Mouse (Mus musculus): Measurements from ENCODE around the gene Spata31d1d. TPM values are rescaled to one million over a fixed set of nuclear protein-coding genes. Genes with fewer than 3 reads are reported as not detected.
"Not testable (repeated sequence)": the region's sequence is repeated elsewhere in the genome, so short reads cannot be mapped to it uniquely, and the experiment has no call there.

Gene Spata31d1d
- total RNA-seq, 4 experiments from 2014 or later, result not detected

DNA sequence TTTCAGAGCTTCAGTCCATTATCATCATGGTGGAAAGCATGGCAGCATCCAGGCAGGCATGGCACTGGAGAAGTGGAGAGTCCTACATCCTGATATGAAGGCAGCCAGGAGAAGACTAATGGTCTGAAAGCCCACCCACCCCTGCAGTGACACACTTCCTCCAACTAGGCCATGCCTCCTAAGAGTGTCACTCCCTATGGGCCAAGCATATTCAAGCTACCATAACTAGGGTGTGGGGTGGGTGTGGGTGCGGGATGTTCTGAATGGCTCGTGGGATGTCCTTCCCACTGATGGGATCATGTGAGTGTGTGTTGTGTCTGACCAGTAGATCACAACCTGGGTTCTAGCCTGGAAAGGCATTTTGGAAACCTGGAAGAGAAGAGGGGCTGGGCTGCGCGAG, 2.4 kb upstream of the Spata31d1d start:
- no peak for DNase-seq (ENCODE audit: low spot score in 2 of 2)

DNA sequence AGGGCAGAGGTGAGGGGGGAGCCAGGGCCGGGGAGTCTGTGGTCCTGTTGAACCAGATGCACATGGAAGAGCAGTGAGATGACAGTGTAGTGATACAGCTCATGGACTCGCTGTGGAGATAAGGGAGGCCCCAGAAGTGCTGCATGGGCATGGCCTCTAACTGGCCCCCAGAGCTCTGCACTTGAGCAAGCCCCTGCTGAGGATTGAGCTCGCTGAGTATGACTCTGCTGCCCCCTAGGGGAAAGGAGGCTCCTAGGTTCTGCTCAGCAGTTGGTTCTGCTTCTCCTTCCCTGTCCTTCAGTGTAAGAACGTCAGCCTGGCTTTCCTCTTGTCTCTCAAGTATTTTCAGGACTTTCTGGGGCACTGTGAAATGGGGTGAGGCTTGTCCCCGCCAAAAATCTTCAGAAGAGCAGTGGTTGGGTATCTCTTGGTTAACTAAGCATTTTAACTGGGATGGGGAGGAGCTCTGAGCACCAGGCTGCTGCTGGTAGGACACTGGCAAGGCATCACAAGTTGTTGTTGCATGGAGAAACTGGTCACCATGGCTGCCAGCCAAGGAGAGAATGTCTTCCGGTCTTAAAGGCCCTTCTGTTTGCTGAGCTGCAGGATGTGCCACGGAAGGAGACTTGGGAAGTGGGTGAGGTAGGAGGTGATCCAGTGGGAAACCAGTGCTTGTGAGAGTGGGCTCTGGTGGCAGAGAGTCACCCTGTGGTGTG, 3.0 kb downstream of the Spata31d1d start:
- peak; percentile 69 to 89 for DNase-seq (ENCODE audit: low spot score in 2 of 2)

DNA sequence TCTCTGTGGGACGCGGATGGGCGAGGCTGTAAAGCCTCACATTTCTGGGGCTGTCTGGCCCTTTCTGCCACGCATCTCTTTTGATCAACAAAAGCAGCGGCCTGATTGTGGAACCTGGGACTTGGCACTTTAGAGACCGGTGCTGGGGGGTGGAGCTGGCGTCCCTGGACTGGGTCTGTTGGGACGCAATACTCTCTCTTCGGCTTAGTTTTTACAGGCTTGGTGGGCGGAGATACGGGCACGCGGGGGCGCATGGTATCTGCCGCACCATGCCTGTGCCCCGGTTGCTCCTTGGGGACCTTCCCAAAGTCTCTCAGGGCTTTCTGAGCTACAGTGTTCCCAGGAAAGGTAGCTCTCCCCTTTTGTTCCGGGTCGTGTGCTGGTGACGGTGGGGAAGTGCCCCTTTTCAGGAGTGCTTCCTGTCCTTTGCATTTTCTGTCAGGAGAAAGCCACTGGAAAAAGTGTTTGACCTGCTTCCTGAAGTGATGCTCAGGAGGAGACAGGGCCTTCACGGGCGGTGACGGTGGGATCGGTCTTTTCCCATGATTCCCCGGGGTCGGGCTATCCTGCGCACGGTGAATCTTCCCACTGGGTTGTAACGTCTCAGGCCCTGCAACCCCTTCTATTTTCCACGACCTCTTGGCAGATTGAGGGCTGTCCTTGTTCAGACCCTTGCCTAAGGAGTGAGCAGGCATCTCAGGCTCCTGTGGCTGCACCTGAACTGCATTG, 5.2 kb downstream of the Spata31d1d start:
- no peak for DNase-seq (ENCODE audit: low spot score in 2 of 2)

DNA sequence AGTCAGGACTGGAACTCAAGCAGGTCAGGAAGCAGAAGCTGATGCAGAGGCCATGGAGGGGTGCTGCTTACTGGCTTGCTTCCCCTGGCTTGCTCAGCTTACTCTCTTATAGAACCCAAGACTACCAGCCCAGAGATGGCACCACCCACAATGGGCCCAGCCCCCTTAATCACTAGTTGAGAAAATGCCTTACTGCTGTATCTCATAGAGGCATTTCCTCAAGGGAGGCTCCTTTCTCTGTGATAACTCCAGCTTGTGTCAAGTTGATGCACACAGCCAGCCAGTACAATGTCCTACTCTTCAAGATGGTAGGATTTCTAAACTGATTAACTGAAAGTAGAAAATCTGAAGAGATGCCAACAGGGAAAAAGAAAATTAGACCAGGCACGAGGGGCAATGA, 9.5 kb downstream of the Spata31d1d start:
- DNase-seq (ENCODE audit: low spot score in 2 of 2), result not testable (repeated sequence)

DNA sequence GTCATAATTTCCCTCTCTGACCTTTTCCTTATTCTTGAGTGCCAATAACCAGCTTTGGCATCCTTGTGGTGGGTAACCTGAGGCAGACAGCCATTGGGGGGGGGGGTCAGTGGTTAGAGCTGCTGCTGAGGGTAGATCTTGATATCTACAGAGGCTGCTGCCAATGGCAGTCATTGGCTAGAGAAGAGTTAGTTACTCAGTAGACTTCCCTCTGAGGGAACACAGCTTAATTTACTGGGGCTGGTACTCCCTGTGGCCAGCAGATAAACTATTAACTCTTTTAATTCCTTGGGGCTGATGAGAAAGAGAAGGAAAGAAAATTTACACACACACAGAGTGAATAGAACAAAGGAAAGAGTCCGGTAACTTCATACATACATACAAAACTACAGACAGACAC, 12.1 kb downstream of the Spata31d1d start:
- DNase-seq (ENCODE audit: low spot score in 2 of 2), result no peak

DNA sequence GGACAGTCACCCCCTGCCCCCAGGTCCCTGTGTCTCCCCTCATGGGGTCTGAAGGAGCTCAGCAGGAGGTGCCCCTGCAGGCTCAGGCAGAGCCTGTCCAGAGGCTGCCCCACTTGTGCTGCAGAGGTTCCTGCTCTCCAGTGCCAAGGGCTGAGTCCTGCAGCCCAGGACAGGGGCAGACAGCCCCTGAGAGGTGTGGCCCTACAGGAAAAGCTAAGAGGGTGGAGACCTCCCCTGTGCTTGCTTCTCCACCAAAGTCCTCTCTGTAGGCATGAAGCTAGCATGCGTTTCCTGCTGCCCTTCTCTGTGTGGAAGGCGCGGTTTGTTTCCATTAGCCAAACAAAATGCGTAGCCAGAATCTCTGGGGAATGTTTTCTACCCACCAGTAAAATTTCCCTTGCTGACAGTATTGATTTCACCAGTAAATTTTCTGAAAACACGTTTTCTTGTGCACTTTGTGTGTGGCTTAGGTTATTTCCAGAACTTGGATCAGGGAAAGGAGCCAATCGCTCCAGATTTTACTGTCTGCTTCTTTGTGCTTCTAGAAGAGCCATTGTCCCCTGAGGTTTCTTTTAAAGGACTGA, 12.6 kb downstream of the Spata31d1d start:
- DNase-seq (ENCODE audit: low spot score in 2 of 2), result not testable (repeated sequence)

DNA sequence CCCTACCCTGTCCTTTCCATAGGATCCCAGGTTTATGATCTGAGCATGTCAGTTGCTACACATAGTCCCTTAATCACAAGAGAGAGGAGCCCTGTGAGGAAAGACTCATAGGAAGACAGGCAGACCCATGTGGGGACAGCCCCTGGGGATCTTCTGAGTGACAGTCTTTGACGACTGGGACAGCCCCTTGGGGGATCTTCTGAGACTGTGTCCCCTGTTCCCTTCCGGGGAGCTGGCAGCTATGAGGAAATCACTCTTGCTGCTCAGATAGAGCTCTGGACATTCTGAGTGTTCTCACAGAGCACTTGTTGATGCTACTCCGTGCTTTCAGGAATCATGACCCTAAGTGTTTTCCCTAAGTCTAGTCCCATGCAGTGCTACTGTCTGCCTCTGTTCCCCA, 17.8 kb downstream of the Spata31d1d start:
- no peak for DNase-seq (ENCODE audit: low spot score in 2 of 2)

DNA sequence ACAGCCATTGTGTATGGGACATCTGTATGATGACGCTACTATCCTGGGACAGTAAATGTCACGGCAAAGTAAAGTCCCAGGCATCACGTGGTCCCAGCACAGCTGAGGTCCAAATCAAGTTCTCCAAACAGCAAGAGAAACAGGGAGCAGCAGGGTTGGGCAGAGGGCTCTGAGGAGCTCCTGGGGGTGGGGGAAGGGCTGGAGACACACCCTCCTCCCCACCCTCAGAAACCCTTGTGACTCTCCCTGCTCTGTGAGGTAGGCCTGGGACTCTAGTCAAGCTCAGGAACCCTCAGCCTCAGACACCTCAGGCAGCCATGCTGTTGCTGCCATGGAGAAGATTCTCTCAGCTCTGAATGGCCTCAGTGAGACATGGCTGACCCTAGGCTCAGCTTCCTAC, 19.6 kb downstream of the Spata31d1d start, which contains the start of gene Spata31d1b:
Spata31d1b (plus strand) TSS at position 301 of the 400 bp plus-strand sequence.
- DNase-seq (ENCODE audit: low spot score in 2 of 2), result not testable (repeated sequence)

DNA sequence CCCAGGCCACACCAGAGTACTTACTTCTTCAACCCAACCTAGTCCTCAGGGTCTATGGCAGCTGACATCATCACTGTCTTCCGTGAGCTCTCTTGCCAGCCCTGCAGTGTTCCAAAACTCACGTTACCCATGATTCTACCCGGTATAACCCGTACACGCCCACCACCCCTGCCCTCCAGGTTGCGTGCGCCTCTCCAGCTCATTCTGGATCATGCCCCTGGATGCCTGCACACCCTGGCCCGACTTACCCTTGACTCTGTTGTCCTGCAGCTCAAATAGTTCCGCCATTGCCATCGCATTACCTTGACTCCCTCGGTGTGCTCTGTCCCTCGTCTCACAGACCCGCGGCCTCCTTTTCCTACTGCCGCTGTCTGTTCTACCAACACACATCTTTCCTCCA, 21.3 kb downstream of the Spata31d1d start, which contains the start of gene Spata31d1a:
Spata31d1a (minus strand) TSS at position 101 of the 400 bp plus-strand sequence.
- DNase-seq (ENCODE audit: low spot score in 2 of 2), result no peak

DNA sequence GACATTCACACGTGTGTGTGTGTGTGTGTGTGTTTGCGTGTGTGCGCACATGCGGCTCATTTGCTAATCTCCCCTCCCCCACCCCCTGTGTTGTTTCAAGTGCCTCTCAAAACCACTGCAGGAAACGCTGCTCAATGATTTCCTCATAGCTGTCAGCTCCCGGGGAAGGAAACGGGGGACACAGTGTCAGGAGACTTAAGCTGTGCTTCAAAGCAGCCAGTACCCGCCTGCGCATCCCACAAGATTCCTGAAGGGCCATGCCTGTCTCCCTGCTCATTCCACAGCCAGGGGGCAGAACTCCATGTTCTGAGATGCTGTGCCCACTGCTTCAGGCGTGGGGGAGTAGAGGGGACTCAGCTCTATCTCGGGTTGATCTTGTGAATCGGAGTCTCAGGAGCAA, 27.0 kb downstream of the Spata31d1d start:
- DNase-seq (ENCODE audit: low spot score in 2 of 2), result no peak

DNA sequence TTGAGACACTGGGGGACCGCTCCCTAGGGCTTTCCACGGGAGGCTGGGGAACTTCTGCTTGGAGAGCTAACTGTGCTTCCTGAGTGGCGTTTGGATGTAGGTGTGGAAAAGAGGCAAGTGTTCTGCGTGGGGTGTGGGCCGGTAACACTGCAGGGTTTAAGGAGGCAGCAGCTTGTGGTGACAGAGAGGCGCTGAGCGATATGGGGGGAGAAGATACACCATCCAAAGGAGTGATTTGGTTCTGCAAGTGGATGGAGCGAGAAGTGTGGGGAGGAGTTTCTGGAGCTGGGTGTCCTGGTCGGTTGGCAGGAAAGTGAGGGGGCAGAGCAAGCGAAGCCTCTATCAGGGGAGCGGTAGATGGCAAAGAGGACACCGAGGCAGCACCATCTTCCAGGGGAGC, 28.0 kb downstream of the Spata31d1d start:
- DNase-seq (ENCODE audit: low spot score in 2 of 2), result no peak

DNA sequence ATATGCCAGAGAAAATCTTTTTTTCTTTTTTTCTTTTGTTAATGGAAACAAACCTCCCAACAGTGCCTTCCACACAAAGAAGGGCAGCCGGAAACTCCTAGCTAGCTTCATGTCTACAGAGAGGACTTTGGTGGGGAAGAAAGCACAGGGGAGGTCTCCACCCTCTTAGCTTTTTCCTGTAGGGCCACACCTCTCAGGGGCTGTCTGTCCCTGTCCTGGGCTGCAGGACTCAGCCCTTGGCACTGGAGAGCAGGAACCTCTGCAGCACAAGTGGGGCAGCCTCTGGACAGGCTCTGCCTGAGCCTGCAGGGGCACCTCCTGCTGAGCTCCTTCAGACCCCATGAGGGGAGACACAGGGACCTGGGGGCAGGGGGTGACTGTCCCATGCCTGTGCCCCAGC, 31.4 kb downstream of the Spata31d1d start:
- not testable (repeated sequence) for DNase-seq (ENCODE audit: low spot score in 2 of 2)

DNA sequence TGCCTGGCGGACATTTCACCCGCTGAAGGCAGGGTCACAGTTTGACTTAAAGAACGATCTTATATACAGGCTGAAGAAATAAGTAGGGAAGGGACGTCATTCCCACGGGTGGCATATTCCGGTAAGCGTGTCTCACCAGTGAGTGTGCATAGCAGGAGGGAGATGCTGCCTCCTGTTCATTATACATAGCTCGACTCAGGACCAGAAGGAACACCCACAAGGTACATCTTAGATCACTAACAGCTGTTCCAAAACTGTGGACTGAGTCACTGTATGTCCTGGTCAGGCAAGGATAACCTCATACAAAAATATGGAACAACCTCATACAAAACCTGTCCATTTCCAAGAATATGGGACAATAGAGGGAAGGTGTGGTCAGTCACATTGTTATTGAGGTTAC, 32.4 kb downstream of the Spata31d1d start:
- no peak for DNase-seq (ENCODE audit: low spot score in 2 of 2)

DNA sequence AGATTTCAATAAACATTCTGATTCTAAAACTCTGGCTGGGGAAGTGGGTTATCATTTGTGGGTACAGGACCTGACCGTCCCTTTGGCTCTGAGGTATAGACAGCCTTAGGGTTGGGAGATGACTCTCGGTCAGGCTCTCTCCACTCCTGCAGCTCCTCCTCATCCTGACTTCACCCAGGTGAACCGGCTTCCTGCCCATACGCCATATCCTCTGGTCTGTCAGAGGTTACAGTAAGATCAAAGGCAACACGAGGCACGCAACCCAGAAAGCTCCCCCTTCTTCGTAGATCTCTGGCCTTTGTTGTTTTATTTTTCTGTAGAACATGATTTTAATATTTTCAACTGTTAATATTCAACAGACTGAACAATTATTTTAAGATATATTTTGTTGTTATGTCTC, 35.8 kb downstream of the Spata31d1d start:
- DNase-seq (ENCODE audit: low spot score in 2 of 2), result no peak

DNA sequence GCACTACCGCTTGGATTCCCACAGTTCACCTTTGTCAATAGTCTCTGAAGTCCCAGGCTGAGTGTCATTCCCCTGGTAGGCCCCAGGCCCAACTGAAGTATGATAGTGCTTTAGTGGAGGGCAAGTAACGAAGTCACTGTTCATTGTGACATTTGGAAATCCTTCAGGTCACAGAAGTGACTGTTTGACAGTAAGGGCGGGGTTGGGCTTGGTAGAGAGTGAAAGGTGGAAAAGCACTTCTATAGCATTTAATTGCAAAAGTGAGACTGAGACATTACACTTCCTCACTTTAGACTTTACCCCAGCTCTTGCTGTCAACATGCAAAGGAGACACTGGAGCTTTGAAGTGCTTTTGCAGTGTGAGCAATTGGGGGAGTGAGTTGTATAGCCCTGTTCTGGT, 37.5 kb downstream of the Spata31d1d start, which contains the start of gene 4921517D22Rik:
4921517D22Rik (minus strand) TSS at position 101 of the 400 bp plus-strand sequence.
- DNase-seq (ENCODE audit: low spot score in 2 of 2), result no peak

DNA sequence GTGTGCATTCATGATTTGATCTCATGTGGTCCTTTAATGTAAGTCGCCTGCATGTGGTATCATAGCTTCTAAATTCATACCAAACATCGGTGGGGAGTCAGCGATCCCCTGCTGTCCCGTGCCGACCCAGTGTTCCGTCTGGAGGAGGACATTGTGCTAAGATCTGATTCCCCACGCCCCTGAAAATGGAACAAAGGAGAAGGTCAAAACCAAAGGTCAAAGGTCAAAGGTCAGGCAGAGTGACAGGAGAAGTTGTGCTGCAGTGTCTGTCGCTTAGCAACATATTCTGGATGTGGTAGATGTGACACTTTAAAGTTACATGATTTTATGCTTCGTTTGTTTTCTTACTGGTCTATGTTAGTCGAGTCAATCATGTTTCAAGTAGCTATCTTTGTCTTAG, 40.1 kb downstream of the Spata31d1d start:
- no peak for DNase-seq (ENCODE audit: low spot score in 2 of 2)

DNA sequence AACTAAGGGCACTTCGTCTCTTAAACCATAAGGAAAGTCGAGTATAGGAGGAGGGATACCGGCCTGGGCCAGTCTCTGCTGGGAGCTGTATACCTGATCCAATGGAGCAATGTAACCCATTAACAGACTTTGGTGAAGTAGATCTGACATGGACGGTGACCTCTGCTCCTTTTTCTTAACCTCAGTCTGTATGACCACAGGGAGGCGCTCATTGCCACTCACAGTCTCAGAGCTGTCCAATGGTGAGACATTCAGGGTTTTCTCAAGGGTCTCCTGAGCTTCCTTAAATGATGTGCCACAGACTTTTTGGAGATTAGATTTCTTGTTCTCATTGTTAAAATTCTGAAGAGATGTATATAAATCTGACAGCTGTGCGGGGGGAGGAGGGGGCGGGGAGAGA, 41.0 kb downstream of the Spata31d1d start:
- no peak for DNase-seq (ENCODE audit: low spot score in 2 of 2)

DNA sequence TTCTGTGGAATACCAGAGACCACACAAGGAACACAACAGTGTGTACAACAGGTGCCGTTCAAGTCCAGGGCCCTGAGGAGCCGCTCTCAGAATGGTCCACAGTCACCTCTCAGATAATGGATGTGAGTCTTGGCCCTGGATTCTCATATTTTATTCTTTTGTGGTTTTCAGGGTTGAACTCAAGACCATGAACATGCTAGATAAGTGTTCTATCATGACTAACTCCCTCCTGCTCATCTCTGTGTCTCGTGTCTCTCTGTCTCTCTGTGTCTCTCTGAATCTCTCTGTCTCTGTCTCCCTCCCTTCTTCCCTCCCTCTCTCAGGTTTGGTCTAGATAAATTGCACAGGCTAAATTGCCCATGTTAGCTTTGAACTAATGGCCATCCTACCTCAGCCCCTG, 41.7 kb downstream of the Spata31d1d start:
- no peak for DNase-seq (ENCODE audit: low spot score in 2 of 2)

DNA sequence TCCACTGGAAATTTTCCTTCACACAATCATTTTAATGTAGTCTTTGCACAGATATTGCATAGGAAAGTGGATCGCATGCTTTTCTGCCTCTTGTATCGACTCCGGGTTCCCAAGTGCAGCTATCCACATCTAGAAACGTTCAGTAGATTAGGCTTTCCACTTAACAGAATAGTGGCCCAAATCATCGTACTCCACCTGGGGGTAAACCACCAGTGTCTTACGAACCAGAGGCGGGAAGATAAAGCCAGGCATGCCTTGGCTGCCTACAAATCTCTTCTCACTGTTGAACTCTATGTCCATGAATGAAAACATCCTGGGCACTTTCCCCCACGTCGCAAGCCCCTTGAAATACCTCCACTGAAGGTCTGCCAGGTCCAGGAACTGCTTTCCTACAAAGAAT, 42.2 kb downstream of the Spata31d1d start:
- no peak for DNase-seq (ENCODE audit: low spot score in 2 of 2)

DNA sequence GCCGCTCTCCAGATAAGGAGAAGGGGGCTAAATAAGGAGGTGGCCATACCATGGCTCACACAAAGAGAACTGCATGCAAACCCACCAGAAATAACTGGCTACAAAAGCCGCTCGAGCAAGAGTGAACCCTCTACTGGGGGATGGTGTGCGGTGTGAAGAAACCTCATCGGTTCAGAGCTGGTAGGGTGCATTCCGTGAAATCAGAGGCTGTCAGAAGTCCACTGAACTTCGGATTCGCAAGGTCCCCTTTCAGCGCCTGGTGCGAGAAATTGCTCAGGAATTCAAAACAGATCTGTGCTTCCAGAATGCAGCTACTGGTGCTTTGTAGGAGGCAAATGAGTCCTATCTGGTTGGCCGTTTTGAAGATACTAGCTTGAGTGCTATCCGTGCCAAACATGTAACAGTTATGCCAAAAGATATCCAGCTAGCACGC, 43.2 kb downstream of the Spata31d1d start:
- DNase-seq (ENCODE audit: low spot score in 2 of 2), result no peak

DNA sequence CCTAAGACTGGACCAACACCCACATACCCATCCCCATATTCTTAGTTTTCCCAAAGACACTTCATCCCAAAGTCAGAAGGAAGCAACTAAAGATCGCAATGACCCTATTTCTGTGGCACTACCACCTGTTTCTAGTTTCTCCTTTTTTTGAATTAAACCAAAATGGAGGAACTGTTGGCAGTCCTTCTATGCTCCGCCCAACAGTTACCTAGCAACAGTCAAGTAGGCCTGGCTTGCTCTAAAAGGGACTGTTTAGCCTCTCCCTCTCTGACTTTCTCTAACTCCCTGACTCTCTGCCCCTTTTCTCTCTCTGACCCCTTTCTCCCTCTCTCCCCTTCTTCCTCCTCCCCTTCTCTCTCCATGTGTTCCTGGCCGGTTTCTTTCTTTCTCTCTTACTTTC, 46.3 kb downstream of the Spata31d1d start:
- DNase-seq (ENCODE audit: low spot score in 2 of 2), result no peak

DNA sequence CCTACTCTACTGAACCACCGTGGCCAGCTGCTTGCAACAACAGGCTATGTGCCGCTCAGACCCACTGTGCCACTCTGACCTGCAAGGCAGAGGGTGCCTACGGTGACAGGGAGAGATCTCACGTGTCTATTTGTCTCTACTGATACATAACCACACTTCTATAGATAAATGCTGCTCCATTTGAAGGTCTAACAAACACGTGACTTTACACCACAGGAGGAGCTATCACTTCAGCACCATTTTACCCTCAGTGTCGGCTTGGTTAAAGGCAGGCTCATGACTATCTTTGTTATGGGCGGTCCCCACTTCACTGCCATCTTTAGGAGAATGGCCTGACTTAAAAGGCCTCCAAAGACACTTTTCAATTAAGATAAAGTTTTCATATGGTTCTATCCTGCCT, 48.9 kb downstream of the Spata31d1d start:
- DNase-seq (ENCODE audit: low spot score in 2 of 2), result no peak
